Mouse (Mus musculus) embryonic facial prominence, embryonic 10.5 days (tissue): ENCODE data around the gene Pgam5. TPM values are rescaled to one million over a fixed set of nuclear protein-coding genes. Genes with fewer than 3 reads are reported as not detected.

Experiments
- DNase-seq: peaks from one replicate; pipeline ENCODE4 v3.0.0-alpha.2; 2017; ENCODE audit warnings: low spot score
- H3K27ac ChIP-seq: fragments of 300-500 bp; sonication (generic); replicated peaks from 2 replicates; pipeline ENCODE4 v1.5.1; 2016; ENCODE audit warnings: mild to moderate bottlenecking
- H3K27me3 ChIP-seq: fragments of 300-500 bp; sonication (generic); replicated peaks from 2 replicates; pipeline ENCODE4 v1.6.1; 2016; ENCODE audit warnings: low read depth, mild to moderate bottlenecking; ENCODE audit not compliant: poor library complexity, severe bottlenecking
- H3K36me3 ChIP-seq: fragments of 300-500 bp; sonication (generic); replicated peaks from 2 replicates; pipeline ENCODE4 v1.6.1; 2016; ENCODE audit warnings: mild to moderate bottlenecking, moderate library complexity
- H3K4me1 ChIP-seq: fragments of 300-500 bp; sonication (generic); 2 replicates; pipeline ENCODE4 v1.6.1; 2016
- H3K4me3 ChIP-seq: fragments of 300-500 bp; sonication (generic); 2 replicates; pipeline ENCODE4 v1.5.1; 2016; ENCODE audit warnings: mild to moderate bottlenecking, moderate library complexity
- H3K9me3 ChIP-seq: fragments of 300-500 bp; sonication (generic); 2 replicates; pipeline ENCODE4 v1.6.1; 2016; ENCODE audit warnings: mild to moderate bottlenecking
- WGBS: fragments of 180-500 bp; shearing (Covaris S2); methylation state at CpG from one replicate; pipeline ENCODE4 v1.1.7; 2016; 5-methylcytosine and 5-hydroxymethylcytosine counted together
- polyA plus RNA-seq: library from polyadenylated mRNA; unstranded; fragments of >200 nt; fragmentation: Nextera tagmentation; extraction: Ambion mirVana; gene quantifications from 2 replicates; pipeline ENCODE4 v1.2.1, GENCODE M21; 2016

Pgam5 gene
- polyA plus RNA-seq, result 95.3 and 96.3 TPM in 2 replicates

- Histone ChIP-seq H3K4me1 (peaks cover 9% of the 10 kb centered on the region), H3K27me3 (no peaks in the 10 kb centered on the region), H3K4me3 (peak within 1 kb of the TSS; percentile 96), H3K27ac (peak within 1 kb of the TSS; percentile 89), H3K9me3 (no peaks in the 10 kb centered on the region), H3K36me3 (peaks cover 35% of the 10 kb centered on the region)
- under 1% methylated on average over 66 of the region's 66 CpGs for WGBS
- DNase-seq, result peak; percentile 97
Measured at GRCm38 (mm10) chr5:110269141-110270101, at the start of gene Pgam5. Pgam5 (minus strand) TSS chr5:110269913.

- Histone ChIP-seq H3K9me3 (no peaks in the 10 kb centered on the region), H3K27ac (no peak overlapping the region), H3K4me1 (no peaks in the 10 kb centered on the region), H3K36me3 (peaks cover 98% of the 10 kb centered on the region), H3K27me3 (no peaks in the 10 kb centered on the region), H3K4me3 (no peak overlapping the region)
- DNase-seq, result no peak
- WGBS, result 91% methylated on average over 3 of the region's 3 CpGs
Measured at GRCm38 (mm10) chr5:110313127-110313526, 43.4 kb upstream of the Pgam5 start.

GRCm38 (mm10) chr5:110308861-110309260 is 39.1 kb upstream of the Pgam5 start:
- WGBS, result 96% methylated on average over 7 of the region's 7 CpGs
- no peaks in the 10 kb centered on the region for H3K9me3 ChIP-seq

GRCm38 (mm10) chr5:110300591-110300990 is 30.9 kb upstream of the Pgam5 start:
- Histone ChIP-seq H3K36me3 (peaks cover 99% of the 10 kb centered on the region), H3K9me3 (no peaks in the 10 kb centered on the region), H3K4me3 (no peak overlapping the region), H3K4me1 (no peaks in the 10 kb centered on the region), H3K27ac (no peak overlapping the region), H3K27me3 (no peaks in the 10 kb centered on the region)
- WGBS, result 92% methylated on average over 2 of the region's 2 CpGs
- no peak for DNase-seq

More at GRCm38 (mm10) chr5:110308861-110309260, 39.1 kb upstream of the Pgam5 start:
- no peaks in the 10 kb centered on the region for H3K27me3 ChIP-seq
- H3K4me3 ChIP-seq, result no peak overlapping the region
- no peaks in the 10 kb centered on the region for H3K4me1 ChIP-seq
- no peak overlapping the region for H3K27ac ChIP-seq
- DNase-seq, result no peak
- peaks cover 99% of the 10 kb centered on the region for H3K36me3 ChIP-seq

- no peak overlapping the region for H3K4me3 ChIP-seq
- WGBS, result 89% methylated on average over 1 of the region's 1 CpGs
- no peak overlapping the region for H3K27ac ChIP-seq
- peaks cover 97% of the 10 kb centered on the region for H3K36me3 ChIP-seq
- H3K27me3 ChIP-seq, result no peaks in the 10 kb centered on the region
- no peak for DNase-seq
- no peaks in the 10 kb centered on the region for H3K4me1 ChIP-seq
- no peaks in the 10 kb centered on the region for H3K9me3 ChIP-seq
Measured at GRCm38 (mm10) chr5:110296637-110297036, 26.9 kb upstream of the Pgam5 start.

GRCm38 (mm10) chr5:110291649-110292048 is 21.9 kb upstream of the Pgam5 start:
- H3K27me3 ChIP-seq, result no peaks in the 10 kb centered on the region
- H3K27ac ChIP-seq, result no peak overlapping the region
- no peak overlapping the region for H3K4me3 ChIP-seq
- 92% methylated on average over 1 of the region's 1 CpGs for WGBS
- DNase-seq, result no peak
- peaks cover 81% of the 10 kb centered on the region for H3K36me3 ChIP-seq
- no peaks in the 10 kb centered on the region for H3K9me3 ChIP-seq
- peaks cover 11% of the 10 kb centered on the region for H3K4me1 ChIP-seq

- Histone ChIP-seq H3K27me3 (peaks cover 27% of the 10 kb centered on the region), H3K4me3 (peak overlapping the region; percentile 80), H3K9me3 (no peaks in the 10 kb centered on the region), H3K4me1 (peaks cover 22% of the 10 kb centered on the region), H3K27ac (no peak overlapping the region), H3K36me3 (peaks cover 38% of the 10 kb centered on the region)
- no peak for DNase-seq
- WGBS, result 77% methylated on average over 2 of the region's 2 CpGs
Measured at GRCm38 (mm10) chr5:110287084-110287475, 17.4 kb upstream of the Pgam5 start.

GRCm38 (mm10) chr5:110286446-110287083 is 16.9 kb upstream of the Pgam5 start:
- Histone ChIP-seq H3K4me3 (peak overlapping the region; percentile 80), H3K9me3 (no peaks in the 10 kb centered on the region), H3K27me3 (peaks cover 27% of the 10 kb centered on the region), H3K4me1 (peaks cover 22% of the 10 kb centered on the region), H3K27ac (peak overlapping the region; percentile 92), H3K36me3 (peaks cover 33% of the 10 kb centered on the region)
- DNase-seq, result no peak
- WGBS, result 4% methylated on average over 31 of the region's 31 CpGs

GRCm38 (mm10) chr5:110285770-110286445 is 16.2 kb upstream of the Pgam5 start, which contains the start of the genes Pxmp2 and Pole:
Pxmp2 (minus strand) TSS chr5:110286186.
Pole (plus strand) TSS chr5:110286306.
- peaks cover 26% of the 10 kb centered on the region for H3K36me3 ChIP-seq

GRCm38 (mm10) chr5:110285156-110285555 is 15.4 kb upstream of the Pgam5 start:
- H3K4me1 ChIP-seq, result peaks cover 22% of the 10 kb centered on the region
- peak; percentile 26 for DNase-seq
- no peak overlapping the region for H3K27ac ChIP-seq
- peaks cover 27% of the 10 kb centered on the region for H3K27me3 ChIP-seq
- H3K36me3 ChIP-seq, result peaks cover 18% of the 10 kb centered on the region
- peak overlapping the region; percentile 80 for H3K4me3 ChIP-seq
- H3K9me3 ChIP-seq, result no peaks in the 10 kb centered on the region
- WGBS, result 10% methylated on average over 15 of the region's 15 CpGs

More at GRCm38 (mm10) chr5:110285770-110286445, 16.2 kb upstream of the Pgam5 start, which contains the start of the genes Pxmp2 and Pole:
- Histone ChIP-seq H3K27me3 (peaks cover 27% of the 10 kb centered on the region), H3K4me1 (peaks cover 22% of the 10 kb centered on the region), H3K4me3 (peak within 1 kb of the TSS; percentile 80), H3K27ac (peak within 1 kb of the TSS; percentile 92), H3K9me3 (no peaks in the 10 kb centered on the region)
- WGBS, result under 1% methylated on average over 64 of the region's 64 CpGs
- peak; percentile 97 for DNase-seq

- 14% methylated on average over 4 of the region's 4 CpGs for WGBS
Measured at GRCm38 (mm10) chr5:110284536-110284935, 14.8 kb upstream of the Pgam5 start.

GRCm38 (mm10) chr5:110281984-110282383 is 12.3 kb upstream of the Pgam5 start:
- no peak overlapping the region for H3K4me3 ChIP-seq

More at GRCm38 (mm10) chr5:110284536-110284935, 14.8 kb upstream of the Pgam5 start:
- H3K4me3 ChIP-seq, result peak overlapping the region; percentile 80
- H3K9me3 ChIP-seq, result no peaks in the 10 kb centered on the region
- peaks cover 27% of the 10 kb centered on the region for H3K27me3 ChIP-seq
- H3K36me3 ChIP-seq, result peaks cover 12% of the 10 kb centered on the region
- no peak overlapping the region for H3K27ac ChIP-seq
- peak; percentile 60 for DNase-seq
- peaks cover 22% of the 10 kb centered on the region for H3K4me1 ChIP-seq

More at GRCm38 (mm10) chr5:110281984-110282383, 12.3 kb upstream of the Pgam5 start:
- no peak overlapping the region for H3K27ac ChIP-seq
- H3K9me3 ChIP-seq, result no peaks in the 10 kb centered on the region
- no peaks in the 10 kb centered on the region for H3K36me3 ChIP-seq
- peaks cover 14% of the 10 kb centered on the region for H3K4me1 ChIP-seq
- WGBS, result 85% methylated on average over 2 of the region's 2 CpGs
- peaks cover 27% of the 10 kb centered on the region for H3K27me3 ChIP-seq
- no peak for DNase-seq
